Mouse (Mus musculus) ES-E14 (cell line): Measurements from ENCODE around the gene Inpp5e.

Experiments used
- CHD2 ChIP-seq: IDR thresholded peaks from 2 replicates; pipeline ENCODE4 v1.6.1; 2014; ENCODE audit warnings: mild to moderate bottlenecking, low read depth, low read length, inconsistent platforms
- HCFC1 ChIP-seq: IDR thresholded peaks from 2 replicates; pipeline ENCODE4 v1.6.1; 2012; ENCODE audit warnings: low read length, inconsistent platforms, borderline replicate concordance; ENCODE audit not compliant: insufficient read depth
- MAFK ChIP-seq: IDR thresholded peaks from 2 replicates; pipeline ENCODE4 v1.6.1; 2014; ENCODE audit warnings: mild to moderate bottlenecking, low read depth, low read length, inconsistent platforms; ENCODE audit not compliant: insufficient read depth
- ZC3H11A ChIP-seq: IDR thresholded peaks from 2 replicates; pipeline ENCODE4 v1.6.1; 2012; ENCODE audit warnings: low read depth, mild to moderate bottlenecking, inconsistent platforms, low read length, borderline replicate concordance
- ZNF384 ChIP-seq: IDR thresholded peaks from 2 replicates; pipeline ENCODE4 v1.6.1; 2012; ENCODE audit warnings: low read depth, low read length, inconsistent platforms

GRCm38 (mm10) chr2:26389154-26389690 is 19.8 kb downstream of the Inpp5e start, which contains the start of the genes Entr1 and Pmpca:
- TF ChIP-seq HCFC1 (peak; percentile 56), ZC3H11A (no peak), CHD2 (no peak), MAFK (no peak), ZNF384 (no peak)
